Mouse (Mus musculus) embryonic facial prominence, embryonic 14.5 days (tissue): ENCODE measurements around the gene Fam19a4. TPM values are rescaled to one million over a fixed set of nuclear protein-coding genes. Genes with fewer than 3 reads are reported as not detected.
"Not testable (repeated sequence)": the region's sequence is repeated elsewhere in the genome, so short reads cannot be mapped to it uniquely, and the experiment has no call there.

ENCODE experiments used
- ATAC-seq: fragments of 200-750 bp; cut with Nextera tagmentation; 2 replicates; pipeline ENCODE4 v1.8.0; 2017; ENCODE audit warnings: low read depth, moderate number of reproducible peaks, moderate TSS enrichment
- DNase-seq: peaks from one replicate; pipeline ENCODE4 v3.0.0-alpha.2; 2015; ENCODE audit warnings: low spot score
- H3K27ac ChIP-seq: fragments of 300-500 bp; sonication (generic); replicated peaks from 2 replicates; pipeline ENCODE4 v1.5.1; 2014; ENCODE audit warnings: low read depth, mild to moderate bottlenecking, low read length, moderate library complexity
- H3K27me3 ChIP-seq: fragments of 300-500 bp; sonication (generic); replicated peaks from 2 replicates; pipeline ENCODE4 v1.6.1; 2014; ENCODE audit warnings: low read length; ENCODE audit not compliant: control insufficient read depth, insufficient read depth
- H3K36me3 ChIP-seq: fragments of 300-500 bp; sonication (generic); 2 replicates; pipeline ENCODE4 v1.6.1; 2014; ENCODE audit warnings: low read length, mixed read lengths; ENCODE audit not compliant: control insufficient read depth, insufficient read depth
- H3K4me1 ChIP-seq: fragments of 300-500 bp; sonication (generic); 2 replicates; pipeline ENCODE4 v1.6.1; 2014; ENCODE audit warnings: antibody characterized with exemption, low read length; ENCODE audit not compliant: control insufficient read depth, insufficient read depth
- H3K4me2 ChIP-seq: fragments of 300-500 bp; sonication (generic); 2 replicates; pipeline ENCODE4 v1.6.1; 2014; ENCODE audit warnings: low read depth, mild to moderate bottlenecking, low read length, moderate library complexity, mixed read lengths
- H3K4me3 ChIP-seq: fragments of 300-500 bp; sonication (generic); 2 replicates; pipeline ENCODE4 v1.5.1; 2014; ENCODE audit warnings: low read depth, mild to moderate bottlenecking, low read length
- H3K9ac ChIP-seq: fragments of 300-500 bp; sonication (generic); 2 replicates; pipeline ENCODE4 v1.6.1; 2014; ENCODE audit warnings: low read depth, mild to moderate bottlenecking, low read length, moderate library complexity, mixed read lengths
- H3K9me3 ChIP-seq: fragments of 300-500 bp; sonication (generic); 2 replicates; pipeline ENCODE4 v1.6.1; 2016; ENCODE audit warnings: low read length; ENCODE audit not compliant: control insufficient read depth
- WGBS: fragments of 180-500 bp; shearing (Covaris S2); extraction: QIAGEN DNeasy Blood & Tissue Kit; methylation state at CpG from one replicate; pipeline ENCODE4 v1.1.7; 2014; 5-methylcytosine and 5-hydroxymethylcytosine counted together
- polyA plus RNA-seq: library from polyadenylated mRNA; unstranded; fragments of >200 nt; fragmentation: Nextera tagmentation; extraction: Ambion mirVana; gene quantifications from 2 replicates; pipeline ENCODE4 v1.2.1, GENCODE M21; 2014

Fam19a4 gene
- polyA plus RNA-seq, 1 experiment from 2014 or later: 1.4 TPM

- Histone ChIP-seq H3K9ac (no peak overlapping the region), H3K27me3 (peaks cover 3% of the 10 kb centered on the region; the same call in 1 of the 2 replicates), H3K9me3 (no peaks in the 10 kb centered on the region), H3K4me3 (no peak overlapping the region), H3K27ac (no peak overlapping the region), H3K36me3 (no peaks in the 10 kb centered on the region), H3K4me2 (no peak overlapping the region), H3K4me1 (no peaks in the 10 kb centered on the region)
- WGBS: 16% methylated on average over 11 of the region's 11 CpGs
- DNase-seq: peak; percentile 52
- ATAC-seq: no peak
Observed at GRCm38 (mm10) chr6:97005038-97005437, 55.2 kb downstream of the Fam19a4 start.

GRCm38 (mm10) chr6:96995556-96996159 is 64.6 kb downstream of the Fam19a4 start:
- no peaks in the 10 kb centered on the region for H3K36me3 ChIP-seq
- ATAC-seq (no peak), DNase-seq (no peak)
- H3K27me3 ChIP-seq: no peaks in the 10 kb centered on the region
- H3K4me3 ChIP-seq: no peak overlapping the region
- H3K4me1 ChIP-seq: no peaks in the 10 kb centered on the region
- H3K4me2 ChIP-seq: no peak overlapping the region
- H3K9ac ChIP-seq: no peak overlapping the region
- WGBS: 84% methylated on average over 7 of the region's 7 CpGs
- no peaks in the 10 kb centered on the region for H3K9me3 ChIP-seq
- no peak overlapping the region for H3K27ac ChIP-seq

GRCm38 (mm10) chr6:96991741-96992140 is 68.5 kb downstream of the Fam19a4 start:
- Histone ChIP-seq H3K27ac (no peak overlapping the region), H3K9ac (no peak overlapping the region), H3K36me3 (no peaks in the 10 kb centered on the region), H3K9me3 (no peaks in the 10 kb centered on the region), H3K27me3 (no peaks in the 10 kb centered on the region), H3K4me1 (no peaks in the 10 kb centered on the region), H3K4me2 (no peak overlapping the region), H3K4me3 (no peak overlapping the region)
- no peak for DNase-seq
- no peak for ATAC-seq
- 73% methylated on average over 1 of the region's 1 CpGs for WGBS

- Histone ChIP-seq H3K4me1 (no peaks in the 10 kb centered on the region), H3K4me3 (no peak overlapping the region), H3K36me3 (no peaks in the 10 kb centered on the region), H3K9me3 (no peaks in the 10 kb centered on the region), H3K27ac (no peak overlapping the region), H3K4me2 (no peak overlapping the region), H3K27me3 (no peaks in the 10 kb centered on the region), H3K9ac (no peak overlapping the region)
- ATAC-seq: no peak
- DNase-seq: no peak
- 96% methylated on average over 1 of the region's 1 CpGs for WGBS
Observed at GRCm38 (mm10) chr6:96977537-96977936, 82.7 kb downstream of the Fam19a4 start.

- no peak overlapping the region for H3K4me3 ChIP-seq
- no peaks in the 10 kb centered on the region for H3K27me3 ChIP-seq
- no peaks in the 10 kb centered on the region for H3K36me3 ChIP-seq
- no peaks in the 10 kb centered on the region for H3K9me3 ChIP-seq
- ATAC-seq (no peak), DNase-seq (no peak)
- no peak overlapping the region for H3K27ac ChIP-seq
- no peak overlapping the region for H3K9ac ChIP-seq
- 35% methylated on average over 2 of the region's 2 CpGs for WGBS
- H3K4me2 ChIP-seq: no peak overlapping the region
- no peaks in the 10 kb centered on the region for H3K4me1 ChIP-seq
Observed at GRCm38 (mm10) chr6:96944796-96945195, 115.4 kb downstream of the Fam19a4 start.

GRCm38 (mm10) chr6:96935776-96936175 is 124.4 kb downstream of the Fam19a4 start:
- Histone ChIP-seq H3K9me3 (no peaks in the 10 kb centered on the region), H3K4me2 (no peak overlapping the region), H3K4me3 (no peak overlapping the region), H3K4me1 (no peaks in the 10 kb centered on the region), H3K9ac (no peak overlapping the region), H3K27ac (no peak overlapping the region), H3K36me3 (no peaks in the 10 kb centered on the region), H3K27me3 (no peaks in the 10 kb centered on the region)
- 68% methylated on average over 1 of the region's 1 CpGs for WGBS
- ATAC-seq (no peak), DNase-seq (no peak)

GRCm38 (mm10) chr6:96909061-96909480 is 151.1 kb downstream of the Fam19a4 start:
- no peak overlapping the region for H3K4me3 ChIP-seq
- WGBS: 39% methylated on average over 8 of the region's 8 CpGs
- no peaks in the 10 kb centered on the region for H3K27me3 ChIP-seq
- ATAC-seq (peak; percentile 18; the same call in 1 of the 2 replicates), DNase-seq (no peak)
- no peaks in the 10 kb centered on the region for H3K4me1 ChIP-seq
- H3K9ac ChIP-seq: no peak overlapping the region
- H3K9me3 ChIP-seq: no peaks in the 10 kb centered on the region
- H3K27ac ChIP-seq: no peak overlapping the region
- H3K36me3 ChIP-seq: no peaks in the 10 kb centered on the region
- H3K4me2 ChIP-seq: no peak overlapping the region

GRCm38 (mm10) chr6:96877105-96877504 is 183.1 kb downstream of the Fam19a4 start:
- H3K9ac ChIP-seq, H3K4me3 ChIP-seq, H3K27ac ChIP-seq, H3K4me2 ChIP-seq, DNase-seq, H3K27me3 ChIP-seq, H3K4me1 ChIP-seq, H3K36me3 ChIP-seq, ATAC-seq, H3K9me3 ChIP-seq: not testable (repeated sequence)
- WGBS: 94% methylated on average over 18 of the region's 18 CpGs

GRCm38 (mm10) chr6:96876651-96877050 is 183.6 kb downstream of the Fam19a4 start:
- not testable (repeated sequence) for H3K36me3 ChIP-seq, H3K4me2 ChIP-seq, H3K4me1 ChIP-seq, H3K9me3 ChIP-seq, ATAC-seq, DNase-seq, H3K4me3 ChIP-seq, H3K27me3 ChIP-seq, H3K27ac ChIP-seq, H3K9ac ChIP-seq
- WGBS: 92% methylated on average over 13 of the region's 13 CpGs
